Mouse (Mus musculus) CH12.LX (cell line): ENCODE results near the gene Hoxb5. TPM values are rescaled to one million over a fixed set of nuclear protein-coding genes. Genes with fewer than 3 reads are reported as not detected.

Source experiments
- DNase-seq: peaks from one replicate; pipeline ENCODE4 v3.0.0-alpha.2; 2013; ENCODE audit errors: extremely low read depth
- H3K27ac ChIP-seq: 2 replicates; pipeline ENCODE4 v1.5.1; 2012; ENCODE audit warnings: low read depth, mild to moderate bottlenecking, control low read depth, moderate library complexity; ENCODE audit not compliant: insufficient read depth
- H3K27me3 ChIP-seq: replicated peaks from 2 replicates; pipeline ENCODE3; 2012; ENCODE audit warnings: inconsistent platforms
- H3K36me3 ChIP-seq, 2 experiments: replicated peaks in 1 of 2; 2 replicates each; pipeline versions ENCODE3 to v1.6.1; 2012; ENCODE audit warnings: inconsistent platforms in 1 of 2, low read length in 1 of 2, mild to moderate bottlenecking in 1 of 2, mixed read lengths in 1 of 2, moderate library complexity in 1 of 2; ENCODE audit not compliant: control insufficient read depth in 1 of 2, insufficient read depth in 1 of 2
- H3K4me1 ChIP-seq, 2 experiments: 2 replicates each; pipeline ENCODE4 v1.6.1; 2012; ENCODE audit warnings: inconsistent platforms in 1 of 2, moderate library complexity in 1 of 2; ENCODE audit not compliant: insufficient read depth in 2 of 2, control insufficient read depth in 1 of 2
- H3K4me2 ChIP-seq: 2 replicates; pipeline ENCODE4 v1.6.1; 2012; ENCODE audit warnings: low read depth, mild to moderate bottlenecking, control low read depth; ENCODE audit not compliant: poor library complexity, insufficient read depth, severe bottlenecking
- H3K4me3 ChIP-seq, 3 experiments: fragments of 150-350 bp in 1 of 3; sonication (generic) in 1 of 3; replicated peaks in 1 of 3; 2 replicates each; pipeline versions ENCODE3 to v1.5.1; 2011 to 2012; ENCODE audit warnings: low read depth in 2 of 3, low read length in 2 of 3, mild to moderate bottlenecking in 2 of 3, moderate library complexity in 2 of 3, control low read depth in 1 of 3, improper control_type of control experiment in 1 of 3, inconsistent platforms in 1 of 3, mixed read lengths in 1 of 3; ENCODE audit not compliant: poor library complexity in 1 of 3
- H3K79me2 ChIP-seq: replicated peaks from 2 replicates; pipeline ENCODE4 v1.6.1; 2012; ENCODE audit warnings: mild to moderate bottlenecking, moderate library complexity; ENCODE audit not compliant: control insufficient read depth, poor library complexity, insufficient read depth, severe bottlenecking; ENCODE audit errors: extremely low read depth
- H3K9ac ChIP-seq: 2 replicates; pipeline ENCODE4 v1.6.1; 2012; ENCODE audit warnings: low read depth, mild to moderate bottlenecking, control low read depth, moderate library complexity; ENCODE audit not compliant: insufficient read depth
- H3K9me3 ChIP-seq: replicated peaks from 2 replicates; pipeline ENCODE3; 2012; ENCODE audit warnings: low read length, inconsistent platforms, mixed read lengths
- CHD1 ChIP-seq: IDR thresholded peaks from 2 replicates; pipeline ENCODE4 v1.6.1; 2012; ENCODE audit warnings: low read depth, low read length, improper control_type of control experiment, inconsistent platforms
- CHD2 ChIP-seq: IDR thresholded peaks from 2 replicates; pipeline ENCODE4 v1.6.1; 2011; ENCODE audit warnings: low read length, improper control_type of control experiment
- CTCF ChIP-seq, 2 experiments: IDR thresholded peaks in 1 of 2; conservative IDR thresholded peaks in 1 of 2; 2 replicates each; pipeline ENCODE4 v1.5.1; 2011 to 2012; ENCODE audit warnings: low read depth in 2 of 2, low read length in 2 of 2, improper control_type of control experiment in 1 of 2, inconsistent platforms in 1 of 2, mild to moderate bottlenecking in 1 of 2, moderate library complexity in 1 of 2
- ELF1 ChIP-seq: IDR thresholded peaks from 2 replicates; pipeline ENCODE4 v1.6.1; 2014; ENCODE audit warnings: low read depth, mild to moderate bottlenecking, inconsistent platforms, low read length, improper control_type of control experiment
- GABPA ChIP-seq: IDR thresholded peaks from 2 replicates; pipeline ENCODE4 v1.6.1; 2012; ENCODE audit warnings: low read depth, low read length, improper control_type of control experiment, inconsistent platforms; ENCODE audit not compliant: insufficient replicate concordance
- HCFC1 ChIP-seq: IDR thresholded peaks from 2 replicates; pipeline ENCODE4 v1.6.1; 2012; ENCODE audit warnings: low read depth, mild to moderate bottlenecking, inconsistent platforms, low read length, improper control_type of control experiment
- IRF4 ChIP-seq: IDR thresholded peaks from 2 replicates; pipeline ENCODE4 v1.6.1; 2014; ENCODE audit warnings: low read depth, mild to moderate bottlenecking, inconsistent platforms, low read length, improper control_type of control experiment
- JUN ChIP-seq: IDR thresholded peaks from 2 replicates; pipeline ENCODE4 v1.6.1; 2011; ENCODE audit warnings: low read depth, mild to moderate bottlenecking, low read length, improper control_type of control experiment, moderate library complexity; ENCODE audit not compliant: insufficient read depth
- JUND ChIP-seq: conservative IDR thresholded peaks from 2 replicates; pipeline ENCODE4 v1.6.1; 2011; ENCODE audit warnings: low read depth, low read length, improper control_type of control experiment
- MAFK ChIP-seq: IDR thresholded peaks from 2 replicates; pipeline ENCODE4 v1.6.1; 2011; ENCODE audit warnings: low read length, improper control_type of control experiment; ENCODE audit not compliant: insufficient replicate concordance
- MAX ChIP-seq: IDR thresholded peaks from 2 replicates; pipeline ENCODE4 v1.6.1; 2011; ENCODE audit warnings: low read length, improper control_type of control experiment
- MEF2A ChIP-seq: IDR thresholded peaks from 2 replicates; pipeline ENCODE4 v1.6.1; 2014; ENCODE audit warnings: low read depth, mild to moderate bottlenecking, inconsistent platforms, low read length, improper control_type of control experiment, borderline replicate concordance
- MYC ChIP-seq: IDR thresholded peaks from 2 replicates; pipeline ENCODE4 v1.6.1; 2011; ENCODE audit warnings: low read depth, mild to moderate bottlenecking, improper control_type of control experiment, low read length
- NELFE ChIP-seq: IDR thresholded peaks from 2 replicates; pipeline ENCODE4 v1.6.1; 2011; ENCODE audit warnings: low read depth, low read length, improper control_type of control experiment
- NRF1 ChIP-seq: IDR thresholded peaks from 2 replicates; pipeline ENCODE4 v1.6.1; 2014; ENCODE audit warnings: low read depth, mild to moderate bottlenecking, inconsistent platforms, low read length, improper control_type of control experiment, moderate library complexity
- PAX5 ChIP-seq: IDR thresholded peaks from 2 replicates; pipeline ENCODE4 v1.6.1; 2012; ENCODE audit warnings: low read length, inconsistent platforms, mixed read lengths
- POLR2A ChIP-seq: IDR thresholded peaks from 2 replicates; pipeline ENCODE4 v1.6.1; 2011; ENCODE audit warnings: low read depth, mild to moderate bottlenecking, improper control_type of control experiment, low read length
- POLR2AphosphoS2 ChIP-seq: IDR thresholded peaks from 2 replicates; pipeline ENCODE4 v1.6.1; 2011; ENCODE audit warnings: low read depth, low read length, improper control_type of control experiment
- SIN3A ChIP-seq: IDR thresholded peaks from 2 replicates; pipeline ENCODE4 v1.6.1; 2012; ENCODE audit warnings: low read length, improper control_type of control experiment, inconsistent platforms
- TBP ChIP-seq: conservative IDR thresholded peaks from 2 replicates; pipeline ENCODE4 v1.6.1; 2011; ENCODE audit warnings: low read depth, low read length, improper control_type of control experiment
- UBTF ChIP-seq: IDR thresholded peaks from 2 replicates; pipeline ENCODE4 v1.6.1; 2012; ENCODE audit warnings: low read depth, mild to moderate bottlenecking, inconsistent platforms, low read length, improper control_type of control experiment, moderate library complexity
- USF1 ChIP-seq: IDR thresholded peaks from 2 replicates; pipeline ENCODE4 v1.6.1; 2014; ENCODE audit warnings: low read depth, mild to moderate bottlenecking, inconsistent platforms, low read length, improper control_type of control experiment
- ZKSCAN1 ChIP-seq: IDR thresholded peaks from 2 replicates; pipeline ENCODE4 v1.6.1; 2012; ENCODE audit warnings: low read depth, inconsistent platforms, low read length, improper control_type of control experiment, borderline replicate concordance
- ZNF384 ChIP-seq: IDR thresholded peaks from 2 replicates; pipeline ENCODE4 v1.6.1; 2012; ENCODE audit warnings: low read depth, low read length, improper control_type of control experiment, inconsistent platforms
- dilution Hi-C: fragments of 300-500 bp; cut with MboI; formaldehyde crosslinking; loops from 2 replicates; pipeline ENCODE4 v1.14.3; 2020; ENCODE audit warnings: low sequenced_read_pairs; ENCODE audit not compliant: extremely low pct_unique_long_range_greater_than_20kb, extremely low pct_ligation_motif_present
- in situ Hi-C: fragments of 300-500 bp; cut with MboI; formaldehyde crosslinking; loops from 3 replicates; pipeline ENCODE4 v1.14.3; 2019; ENCODE audit warnings: low sequenced_read_pairs, low pct_ligation_motif_present, low pct_unique_long_range_greater_than_20kb, mixed read lengths
- polyA plus RNA-seq: library from polyadenylated mRNA; unstranded; fragments of >175 nt; gene quantifications from 2 replicates; pipeline ENCODE4 v1.2.1, GENCODE M21; 2012; ENCODE audit warnings: low read depth; ENCODE audit not compliant: insufficient read length
- total RNA-seq, 2 experiments: library from RNA; depleted of rRNA; stranded (reverse); fragments of 300-350 nt in 1 of 2; fragments of >200 nt in 1 of 2; gene quantifications; 2 replicates each; pipeline ENCODE4 v1.2.3; 2012 to 2014

The Hoxb5 gene
- total and polyA plus RNA-seq, 3 experiments = 0.08 to 0.13 TPM; not detected in 1

- H3K4me3 ChIP-seq = no peak overlapping the region
- TF ChIP-seq ELF1 = no peak
- TF ChIP-seq NRF1 = no peak
- no peak for TF ChIP-seq MEF2A
- no peak for TF ChIP-seq JUN
- TF ChIP-seq CTCF (conservative IDR thresholded peaks at IDR 0.05 in 1 of 2, IDR thresholded peaks at IDR 0.05 in 1 of 2; ENCODE audit: low read depth in 2 of 2, low read length in 2 of 2) = no peak
- TF ChIP-seq POLR2A = no peak
- no peak for TF ChIP-seq IRF4
- no peak for TF ChIP-seq ZKSCAN1
- no peak for TF ChIP-seq POLR2AphosphoS2
- no peak for TF ChIP-seq MYC
- TF ChIP-seq CHD1 = no peak
- TF ChIP-seq GABPA = no peak
- no peak for TF ChIP-seq ZNF384
- TF ChIP-seq USF1 = no peak
- TF ChIP-seq SIN3A = no peak
- TF ChIP-seq PAX5 = no peak
- no peak for TF ChIP-seq CHD2
- H3K9me3 ChIP-seq = peaks cover 5% of the 10 kb centered on the region
- in situ Hi-C loops (no loop called here), dilution Hi-C loops (no loop called here)
- peaks cover 3 to 9% of the 10 kb centered on the region in 2 experiments; a peak in 2 of 4 replicates for H3K4me1 ChIP-seq
- peaks cover 0 to 6% of the 10 kb centered on the region in 2 experiments for H3K36me3 ChIP-seq
- no peak for DNase-seq
- H3K4me2 ChIP-seq = no peak overlapping the region
- H3K27ac ChIP-seq = no peak overlapping the region
- peaks cover 10% of the 10 kb centered on the region for H3K27me3 ChIP-seq
- H3K9ac ChIP-seq = no peak overlapping the region
- no peaks in the 10 kb centered on the region for H3K79me2 ChIP-seq
These were observed 37.7 kb downstream of the Hoxb5 start for GRCm38 (mm10) chr11:96340698-96341365.

GRCm38 (mm10) chr11:96341701-96342575 is 38.8 kb downstream of the Hoxb5 start:
- peaks cover 10% of the 10 kb centered on the region for H3K27me3 ChIP-seq
- H3K36me3 ChIP-seq = peaks cover 0 to 10% of the 10 kb centered on the region in 2 experiments
- H3K27ac ChIP-seq = no peak overlapping the region
- H3K4me3 ChIP-seq = no peak overlapping the region
- peaks cover 3 to 9% of the 10 kb centered on the region in 2 experiments; a peak in 2 of 4 replicates for H3K4me1 ChIP-seq
- no peak overlapping the region for H3K4me2 ChIP-seq
- H3K9me3 ChIP-seq = peaks cover 8% of the 10 kb centered on the region
- dilution Hi-C loops (no loop called here), in situ Hi-C loops (no loop called here)
- no peak overlapping the region for H3K9ac ChIP-seq
- DNase-seq = no peak
- TF ChIP-seq MAX = no peak
- TF ChIP-seq HCFC1 = no peak
- TF ChIP-seq NELFE = no peak
- TF ChIP-seq JUN = no peak
- no peak for TF ChIP-seq JUND
- no peak for TF ChIP-seq GABPA
- no peak for TF ChIP-seq TBP
- no peak for TF ChIP-seq UBTF
- no peak for TF ChIP-seq MAFK
- no peak for TF ChIP-seq NRF1
- no peaks in the 10 kb centered on the region for H3K79me2 ChIP-seq
